Mouse (Mus musculus) megakaryocyte progenitor cell, adult 5-6 weeks (primary cell): Measurements from ENCODE around the gene Psg19. TPM values are rescaled to one million over a fixed set of nuclear protein-coding genes. Genes with fewer than 3 reads are reported as not detected.
"Not testable (repeated sequence)": the region's sequence is repeated elsewhere in the genome, so short reads cannot be mapped to it uniquely, and the experiment has no call there.

Source experiments
- ATAC-seq: replicated peaks from 2 replicates; pipeline ENCODE4 v1.8.0; 2016; ENCODE audit warnings: mild to moderate bottlenecking, moderate TSS enrichment, inconsistent platforms; ENCODE audit not compliant: poor library complexity
- total RNA-seq, 2 experiments: library from RNA; stranded (forward) in 1 of 2; stranded (reverse) in 1 of 2; fragments of 157-497, 149-512 nt in 1 of 2; fragments of 200-1000 nt in 1 of 2; gene quantifications; 2 replicates each; pipeline versions ENCODE4 v1.2.3 to v1.2.4; 2015 to 2017

Psg19 gene
- total RNA-seq (2015): not detected in 2 replicates
- not detected in 2 replicates for total RNA-seq (2017)

- no peak for ATAC-seq
Observed at GRCm38 (mm10) chr7:18798420-18798819, at the start of gene Psg19. TSS of gene Psg19 (minus strand) at chr7:18798520.

- ATAC-seq: no peak
Observed at GRCm38 (mm10) chr7:18844811-18845210, 46.5 kb upstream of the Psg19 start.

- ATAC-seq: 0 out of 2 replicates have a peak, but pooled peaks have one; percentile 2
Observed at GRCm38 (mm10) chr7:18841174-18841567, 42.9 kb upstream of the Psg19 start.

- peak; percentile 93 for ATAC-seq
Observed at GRCm38 (mm10) chr7:18840386-18841173, 42.3 kb upstream of the Psg19 start.

- peak; percentile 14; the same call in 1 of the 2 replicates for ATAC-seq
Observed at GRCm38 (mm10) chr7:18839865-18840264, 41.5 kb upstream of the Psg19 start, which contains the start of gene Mill2. TSS of gene Mill2 (plus strand) at chr7:18839966.

- no peak for ATAC-seq
Observed at GRCm38 (mm10) chr7:18832298-18832697, 34.0 kb upstream of the Psg19 start.

- no peak for ATAC-seq
Observed at GRCm38 (mm10) chr7:18829545-18829944, 31.2 kb upstream of the Psg19 start.

- peak; percentile 80 for ATAC-seq
Observed at GRCm38 (mm10) chr7:18828592-18828991, 30.3 kb upstream of the Psg19 start.

- ATAC-seq: no peak
Observed at GRCm38 (mm10) chr7:18827792-18828546, 29.6 kb upstream of the Psg19 start.

GRCm38 (mm10) chr7:18821507-18821906, 23.2 kb upstream of the Psg19 start, which contains the start of gene Psg17:
TSS of gene Psg17 (minus strand) at chr7:18821607.
- ATAC-seq: no peak

GRCm38 (mm10) chr7:18818301-18818700, 20.0 kb upstream of the Psg19 start:
- no peak for ATAC-seq

- no peak for ATAC-seq
Observed at GRCm38 (mm10) chr7:18803526-18803925, 5.2 kb upstream of the Psg19 start.

GRCm38 (mm10) chr7:18799129-18799528, 809 bp upstream of the Psg19 start:
- no peak for ATAC-seq

- ATAC-seq: not testable (repeated sequence)
Observed at GRCm38 (mm10) chr7:18790671-18791070, 7.6 kb downstream of the Psg19 start.

GRCm38 (mm10) chr7:18781301-18781700, 17.0 kb downstream of the Psg19 start:
- peak; percentile 44; the same call in 1 of the 2 replicates for ATAC-seq

GRCm38 (mm10) chr7:18779337-18779781, 19.0 kb downstream of the Psg19 start:
- ATAC-seq: no peak

GRCm38 (mm10) chr7:18762885-18763284, 35.4 kb downstream of the Psg19 start:
- ATAC-seq: not testable (repeated sequence)

GRCm38 (mm10) chr7:18760152-18760551, 38.2 kb downstream of the Psg19 start:
- not testable (repeated sequence) for ATAC-seq

GRCm38 (mm10) chr7:18749896-18750477, 48.3 kb downstream of the Psg19 start:
- ATAC-seq: peak; percentile 93

GRCm38 (mm10) chr7:18748994-18749895, 49.1 kb downstream of the Psg19 start:
- no peak for ATAC-seq
